Mouse (Mus musculus): ENCODE results near the gene Dgat2.

GRCm38 (mm10) chr7:99160995-99161394 lies 21.5 kb downstream of the Dgat2 start:
- TF ChIP-seq CTCF (IDR thresholded peaks at IDR 0.05; ENCODE audit: low read depth, low read length) (no peak), POLR2A (IDR thresholded peaks at IDR 0.05; ENCODE audit: borderline replicate concordance, low read depth, low read length) (no peak)

Measured in bone marrow macrophage, adult 2 months (primary cell).